Mouse (Mus musculus) limb, embryonic 15.5 days (tissue): ENCODE results near the gene Rev1. TPM values are rescaled to one million over a fixed set of nuclear protein-coding genes. Genes with fewer than 3 reads are reported as not detected.

Experiments
- ATAC-seq: fragments of 200-750 bp; cut with Nextera tagmentation; 2 replicates; pipeline ENCODE4 v1.8.0; 2017; ENCODE audit warnings: low read depth, moderate TSS enrichment; ENCODE audit not compliant: insufficient number of reproducible peaks, low FRiP score, low TSS enrichment
- H3K27ac ChIP-seq: fragments of 300-500 bp; sonication (generic); 2 replicates; pipeline ENCODE4 v1.5.1; 2015; ENCODE audit warnings: moderate library complexity, mild to moderate bottlenecking, inconsistent platforms
- H3K27me3 ChIP-seq: fragments of 300-500 bp; sonication (generic); 2 replicates; pipeline ENCODE4 v1.6.1; 2015; ENCODE audit warnings: inconsistent platforms
- H3K36me3 ChIP-seq: fragments of 300-500 bp; sonication (generic); 2 replicates; pipeline ENCODE4 v1.6.1; 2015; ENCODE audit warnings: inconsistent platforms
- H3K4me1 ChIP-seq: fragments of 300-500 bp; sonication (generic); 2 replicates; pipeline ENCODE4 v1.6.1; 2015; ENCODE audit warnings: inconsistent platforms
- H3K4me2 ChIP-seq: fragments of 300-500 bp; sonication (generic); 2 replicates; pipeline ENCODE4 v1.6.1; 2015; ENCODE audit warnings: mild to moderate bottlenecking, inconsistent platforms
- H3K4me3 ChIP-seq: fragments of 300-500 bp; sonication (generic); 2 replicates; pipeline ENCODE4 v1.5.1; 2015; ENCODE audit warnings: mild to moderate bottlenecking, inconsistent platforms
- H3K9ac ChIP-seq: fragments of 300-500 bp; sonication (generic); 2 replicates; pipeline ENCODE4 v1.6.1; 2015; ENCODE audit warnings: inconsistent platforms
- H3K9me3 ChIP-seq: fragments of 300-500 bp; sonication (generic); 2 replicates; pipeline ENCODE4 v1.6.1; 2016; ENCODE audit warnings: inconsistent platforms
- WGBS: fragments of 180-500 bp; shearing (Covaris S2); methylation state at CpG from one replicate; pipeline ENCODE4 v1.1.7; 2015; 5-methylcytosine and 5-hydroxymethylcytosine counted together
- polyA plus RNA-seq: library from polyadenylated mRNA; unstranded; fragments of >200 nt; fragmentation: Nextera tagmentation; extraction: Ambion mirVana; gene quantifications from 2 replicates; pipeline ENCODE4 v1.2.1, GENCODE M21; 2015

Gene Rev1
- polyA plus RNA-seq, 1 experiment from 2014 or later = 24.0 TPM

GRCm38 (mm10) chr1:38006741-38007140, 122.9 kb downstream of the Rev1 start:
- 66% methylated on average over 3 of the region's 3 CpGs for WGBS
- H3K4me2 ChIP-seq = no peak overlapping the region
- no peaks in the 10 kb centered on the region for H3K4me1 ChIP-seq

GRCm38 (mm10) chr1:38003046-38003445, 126.6 kb downstream of the Rev1 start:
- H3K9me3 ChIP-seq = no peaks in the 10 kb centered on the region
- 89% methylated on average over 3 of the region's 3 CpGs for WGBS
- ATAC-seq = no peak

More at GRCm38 (mm10) chr1:38006741-38007140, 122.9 kb downstream of the Rev1 start:
- H3K4me3 ChIP-seq = no peak overlapping the region
- H3K9me3 ChIP-seq = no peaks in the 10 kb centered on the region
- no peak overlapping the region for H3K27ac ChIP-seq
- no peak overlapping the region for H3K9ac ChIP-seq
- H3K27me3 ChIP-seq = no peaks in the 10 kb centered on the region
- no peak for ATAC-seq
- no peaks in the 10 kb centered on the region for H3K36me3 ChIP-seq

More at GRCm38 (mm10) chr1:38003046-38003445, 126.6 kb downstream of the Rev1 start:
- no peak overlapping the region for H3K4me3 ChIP-seq
- no peak overlapping the region for H3K9ac ChIP-seq
- no peak overlapping the region for H3K4me2 ChIP-seq
- peaks cover 8% of the 10 kb centered on the region for H3K4me1 ChIP-seq
- H3K27me3 ChIP-seq = no peaks in the 10 kb centered on the region
- no peaks in the 10 kb centered on the region for H3K36me3 ChIP-seq
- H3K27ac ChIP-seq = no peak overlapping the region

Other genes with a start within 250 kb of the Rev1 start
- 25.0 and 27.8 TPM in 2 replicates for gene Mitd1, start 239.4 kb downstream of the Rev1 start, polyA plus RNA-seq
- gene Mrpl30, start 239.3 kb downstream of the Rev1 start, polyA plus RNA-seq = 210 and 215 TPM in 2 replicates
- not detected in 2 replicates for gene Lyg2, start 213.3 kb downstream of the Rev1 start, polyA plus RNA-seq
- gene Lyg1, start 172.0 kb downstream of the Rev1 start, polyA plus RNA-seq = 0.22 TPM in 1 of 2 replicates, not detected in the other
- 137 and 140 TPM in 2 replicates for gene Txndc9, start 131.9 kb downstream of the Rev1 start, polyA plus RNA-seq
- 26.3 and 29.3 TPM in 2 replicates for gene Eif5b, start 131.8 kb downstream of the Rev1 start, polyA plus RNA-seq